Comparison of ENCODE assay signal across 26 mouse cellular contexts in the genomic region with DNA sequence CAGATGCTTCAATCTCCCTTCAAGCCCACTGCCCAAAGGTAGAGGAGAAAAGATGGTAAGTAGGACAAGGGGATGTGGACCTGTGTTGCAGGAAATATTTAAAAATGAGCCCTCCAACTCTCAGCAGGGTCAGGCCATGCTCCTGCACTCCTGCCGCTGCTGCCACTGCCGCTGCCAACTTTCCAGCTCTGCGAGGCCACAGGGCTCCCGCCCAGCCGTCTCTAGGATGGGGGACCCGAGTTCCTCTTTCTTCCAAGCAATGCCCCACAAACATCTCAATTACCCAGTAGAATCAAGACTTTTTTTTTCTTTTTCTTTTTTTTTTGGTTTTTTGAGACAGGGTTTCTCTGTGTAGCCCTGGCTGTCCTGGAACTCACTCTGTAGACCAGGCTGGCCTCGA.
"Had no signal": no experiment of that assay in that cellular context is flagged by ENCODE, and none has a peak within 500 bp of the region (broad histone marks: within the 10 kb centered on the region; RNA-seq: fewer than 3 reads in every experiment).

No protein-coding gene starts in this region.

- DNase-seq: gastrocnemius, adult 2 months; gastrocnemius, postnatal 10 days; gastrocnemius, postnatal 25 days; heart, adult 2 months; heart, postnatal 14 days; heart, postnatal 36 days; kidney, adult 18-20 months; kidney, adult 8-10 months; kidney, postnatal 10 days; kidney, postnatal 4 days; liver; liver, embryonic 13.5 days had no signal

- H3K27ac ChIP-seq: gastrocnemius, adult 2 months; heart, adult 2 months; heart, embryonic 13.5 days; heart, embryonic 15.5 days; hindbrain, embryonic 10.5 days; hindbrain, embryonic 12.5 days; hindbrain, embryonic 14.5 days; intestine, embryonic 15.5 days; layer of hippocampus, adult 2 months; left cerebral cortex, adult 2 months; limb, embryonic 10.5 days; limb, embryonic 12.5 days; liver, embryonic 13.5 days; liver, embryonic 15.5 days had no signal

- ATAC-seq: hindbrain, embryonic 16.5 days; inflammation-experienced regulatory T-cells, adult 6 months; intestine, embryonic 15.5 days; intestine, postnatal 0 days had no signal

- H3K36me3 ChIP-seq: heart, embryonic 13.5 days; heart, embryonic 15.5 days; hindbrain, embryonic 10.5 days; hindbrain, embryonic 12.5 days; intestine, embryonic 15.5 days; limb, embryonic 10.5 days; limb, embryonic 12.5 days; liver, embryonic 13.5 days; liver, embryonic 15.5 days had no signal

- H3K4me3 ChIP-seq: gastrocnemius, adult 2 months; heart, adult 2 months; heart, embryonic 13.5 days; heart, embryonic 15.5 days; hindbrain, embryonic 10.5 days; hindbrain, embryonic 12.5 days; intestine, embryonic 15.5 days; layer of hippocampus, adult 2 months; left cerebral cortex, adult 2 months; limb, embryonic 10.5 days; limb, embryonic 12.5 days; liver, embryonic 13.5 days; liver, embryonic 15.5 days had no signal
